Mouse (Mus musculus) liver, postnatal 0 days (tissue): ENCODE results near the gene Sept3.

Experiments
- CTCF ChIP-seq: sonication (generic); IDR thresholded peaks from 2 replicates; pipeline ENCODE4 v1.5.1; 2016; ENCODE audit warnings: antibody characterized with exemption, low read depth
- EP300 ChIP-seq: IDR thresholded peaks from 2 replicates; pipeline ENCODE4 v1.6.1; 2016; ENCODE audit warnings: antibody characterized with exemption, low read depth, mild to moderate bottlenecking

DNA sequence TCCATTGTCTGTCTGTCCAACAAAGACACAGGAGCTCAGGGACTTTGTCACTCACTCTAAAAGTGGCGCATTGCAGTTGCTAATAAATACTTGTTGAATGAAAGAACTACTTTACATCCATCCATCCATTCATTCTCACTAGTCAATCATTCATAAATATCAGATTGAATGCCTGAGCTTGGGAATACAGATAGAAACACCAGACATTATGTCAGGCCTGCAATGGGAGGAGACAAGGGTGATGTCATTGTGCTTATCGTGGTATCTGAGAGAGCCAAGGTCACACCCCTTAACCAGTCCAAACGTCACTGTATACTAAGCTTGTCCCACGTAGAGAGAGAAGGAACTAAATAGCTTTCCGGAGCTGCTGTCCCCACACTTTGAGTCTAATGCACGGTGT lies 22.6 kb upstream of the Sept3 start, which contains the start of gene 1500009C09Rik:
- TF ChIP-seq CTCF (no peak), EP300 (no peak)
